Mouse (Mus musculus): Measurements from ENCODE around the gene Krtcap3.
"Not testable (repeated sequence)": the region's sequence is repeated elsewhere in the genome, so short reads cannot be mapped to it uniquely, and the experiment has no call there.

Gene Krtcap3

GRCm38 (mm10) chr5:31251541-31252101 lies at the start of gene Krtcap3:
TSS of gene Krtcap3 (plus strand) at chr5:31251691.
- peak; percentile 46 for DNase-seq (ENCODE audit: low spot score)

GRCm38 (mm10) chr5:31201742-31202590 lies 49.5 kb upstream of the Krtcap3 start, which contains the start of gene Zfp513:
TSS of gene Zfp513 (minus strand) at chr5:31202303.
- DNase-seq (ENCODE audit: low spot score), result peak; percentile 99

GRCm38 (mm10) chr5:31202933-31203332 lies 48.6 kb upstream of the Krtcap3 start:
- DNase-seq (ENCODE audit: low spot score), result no peak

- DNase-seq (ENCODE audit: low spot score), result no peak
Observed at GRCm38 (mm10) chr5:31203866-31204265, 47.6 kb upstream of the Krtcap3 start.

GRCm38 (mm10) chr5:31204421-31204820 lies 47.1 kb upstream of the Krtcap3 start:
- DNase-seq (ENCODE audit: low spot score), result no peak

- not testable (repeated sequence) for DNase-seq (ENCODE audit: low spot score)
Observed at GRCm38 (mm10) chr5:31216554-31216953, 34.9 kb upstream of the Krtcap3 start.

- DNase-seq (ENCODE audit: low spot score), result no peak
Observed at GRCm38 (mm10) chr5:31218294-31218693, 33.2 kb upstream of the Krtcap3 start.

GRCm38 (mm10) chr5:31219070-31219469 lies 32.4 kb upstream of the Krtcap3 start:
- peak; percentile 61 for DNase-seq (ENCODE audit: low spot score)

- no peak for DNase-seq (ENCODE audit: low spot score)
Observed at GRCm38 (mm10) chr5:31219474-31219873, 32.0 kb upstream of the Krtcap3 start.

GRCm38 (mm10) chr5:31219911-31220447 lies 31.5 kb upstream of the Krtcap3 start:
- peak; percentile 64 for DNase-seq (ENCODE audit: low spot score)

- peak; percentile 98 for DNase-seq (ENCODE audit: low spot score)
Observed at GRCm38 (mm10) chr5:31220448-31221303, 30.8 kb upstream of the Krtcap3 start, which contains the start of gene Ppm1g. TSS of gene Ppm1g (minus strand) at chr5:31220687.

- DNase-seq (ENCODE audit: low spot score), result peak; percentile 86
Observed at GRCm38 (mm10) chr5:31221304-31221945, 30.1 kb upstream of the Krtcap3 start.

- DNase-seq (ENCODE audit: low spot score), result no peak
Observed at GRCm38 (mm10) chr5:31222696-31223095, 28.8 kb upstream of the Krtcap3 start.

GRCm38 (mm10) chr5:31226641-31227040 lies 24.9 kb upstream of the Krtcap3 start:
- DNase-seq (ENCODE audit: low spot score), result no peak

- DNase-seq (ENCODE audit: low spot score), result peak; percentile 97
Observed at GRCm38 (mm10) chr5:31240637-31241521, 10.6 kb upstream of the Krtcap3 start, which contains the start of the genes Nrbp1 and Gm9970. TSS of gene Nrbp1 (plus strand) at chr5:31240864. TSS of gene Gm9970 (minus strand) at chr5:31241232.

GRCm38 (mm10) chr5:31241522-31242034 lies 9.9 kb upstream of the Krtcap3 start:
- DNase-seq (ENCODE audit: low spot score), result no peak

GRCm38 (mm10) chr5:31242191-31242590 lies 9.3 kb upstream of the Krtcap3 start:
- no peak for DNase-seq (ENCODE audit: low spot score)

- DNase-seq (ENCODE audit: low spot score), result peak; percentile 18
Observed at GRCm38 (mm10) chr5:31250716-31251115, 775 bp upstream of the Krtcap3 start.

- DNase-seq (ENCODE audit: low spot score), result no peak
Observed at GRCm38 (mm10) chr5:31252151-31252550, 660 bp downstream of the Krtcap3 start.

Measured in embryo, embryonic 10 days (tissue).